Mouse (Mus musculus) intestine, embryonic 14.5 days (tissue): ENCODE data around the gene Inhbc. TPM values are rescaled to one million over a fixed set of nuclear protein-coding genes. Genes with fewer than 3 reads are reported as not detected.
A peak's percentile ranks its signal among the peaks of the same experiment; 100 is the strongest.

Experiments used
- ATAC-seq: fragments of 200-750 bp; cut with Nextera tagmentation; replicated peaks from 2 replicates; pipeline ENCODE4 v1.8.0; 2017; ENCODE audit warnings: low read depth, moderate number of reproducible peaks, moderate TSS enrichment, moderate library complexity; ENCODE audit not compliant: low FRiP score, low TSS enrichment
- DNase-seq: peaks from one replicate; pipeline ENCODE4 v3.0.0-alpha.2; 2018; ENCODE audit warnings: low spot score
- H3K27ac ChIP-seq: fragments of 300-500 bp; sonication (generic); 2 replicates; pipeline ENCODE4 v1.5.1; 2014; ENCODE audit warnings: low read depth, mild to moderate bottlenecking, control low read depth
- H3K27me3 ChIP-seq: fragments of 300-500 bp; sonication (generic); replicated peaks from 2 replicates; pipeline ENCODE4 v1.6.1; 2014; ENCODE audit warnings: low read length, control low read depth; ENCODE audit not compliant: control insufficient read depth, insufficient read depth
- H3K36me3 ChIP-seq: fragments of 300-500 bp; sonication (generic); 2 replicates; pipeline ENCODE4 v1.6.1; 2014; ENCODE audit warnings: low read length, control low read depth; ENCODE audit not compliant: control insufficient read depth, insufficient read depth
- H3K4me1 ChIP-seq: fragments of 300-500 bp; sonication (generic); replicated peaks from 2 replicates; pipeline ENCODE4 v1.6.1; 2014; ENCODE audit warnings: low read length, control low read depth, mixed read lengths; ENCODE audit not compliant: control insufficient read depth, insufficient read depth
- H3K4me2 ChIP-seq: fragments of 300-500 bp; sonication (generic); 2 replicates; pipeline ENCODE4 v1.6.1; 2014; ENCODE audit warnings: low read length
- H3K4me3 ChIP-seq: fragments of 300-500 bp; sonication (generic); 2 replicates; pipeline ENCODE4 v1.5.1; 2014; ENCODE audit warnings: low read depth, low read length, control low read depth, mixed read lengths
- H3K9ac ChIP-seq: fragments of 300-500 bp; sonication (generic); 2 replicates; pipeline ENCODE4 v1.6.1; 2014; ENCODE audit warnings: mild to moderate bottlenecking, low read length
- H3K9me3 ChIP-seq: fragments of 300-500 bp; sonication (generic); 2 replicates; pipeline ENCODE4 v1.6.1; 2016; ENCODE audit warnings: low read length, control low read depth; ENCODE audit not compliant: control insufficient read depth
- WGBS: fragments of 180-500 bp; shearing (Covaris S2); extraction: QIAGEN DNeasy Blood & Tissue Kit; methylation state at CpG from one replicate; pipeline ENCODE4 v1.1.7; 2014; 5-methylcytosine and 5-hydroxymethylcytosine counted together
- polyA plus RNA-seq: library from polyadenylated mRNA; unstranded; fragments of >200 nt; fragmentation: Nextera tagmentation; extraction: Ambion mirVana; gene quantifications from 2 replicates; pipeline ENCODE4 v1.2.1, GENCODE M21; 2014

Gene Inhbc
- polyA plus RNA-seq, 1 experiment from 2014 or later, result not detected

DNA sequence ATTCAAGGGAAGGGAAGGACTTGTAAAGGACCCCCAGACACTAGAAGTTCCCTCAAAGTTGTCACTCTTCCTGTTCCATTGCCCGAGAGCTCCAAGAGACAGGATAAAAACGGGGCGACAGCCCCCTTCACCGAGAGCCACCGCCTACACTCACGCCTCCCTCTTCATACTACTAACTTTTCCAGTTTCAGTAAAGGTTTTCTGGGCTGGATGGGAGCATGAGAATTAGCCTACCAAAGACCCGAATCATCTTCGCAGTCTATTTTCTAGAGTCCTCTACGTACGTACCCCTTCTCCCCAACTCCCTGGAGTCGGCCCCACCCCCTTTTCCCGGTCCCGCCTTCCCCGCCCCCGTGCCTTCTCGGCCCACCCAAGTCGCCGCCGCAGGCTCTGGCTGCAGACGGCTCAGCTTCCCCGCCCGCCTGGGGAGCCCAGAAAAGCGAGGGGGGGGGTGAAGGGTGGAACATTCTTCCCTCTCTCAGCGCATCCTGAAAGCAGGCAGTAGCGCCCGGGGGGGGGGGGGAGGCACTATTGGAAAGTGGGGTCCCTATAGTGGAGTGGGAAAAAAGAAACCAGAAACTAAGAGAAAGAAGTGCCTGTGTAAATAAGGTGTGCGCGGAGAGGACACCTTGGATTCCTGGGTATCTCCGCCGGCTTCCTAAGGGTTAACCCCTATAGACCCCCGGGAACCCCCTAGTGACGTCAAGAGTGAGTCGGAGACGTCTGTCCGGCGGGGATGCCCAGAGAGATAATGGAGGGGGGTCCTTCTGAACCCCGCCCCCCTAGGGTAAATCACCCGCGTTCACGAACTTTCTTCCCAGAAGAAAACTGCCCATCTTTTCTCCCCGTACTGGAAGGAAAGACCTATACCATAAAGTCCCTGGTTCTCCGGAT, 30.3 kb downstream of the Inhbc start:
- Histone ChIP-seq H3K36me3 (peaks cover 15% of the 10 kb centered on the region), H3K27me3 (0 out of 2 replicates have a peak, but pooled peaks cover 5% of the 10 kb centered on the region), H3K9me3 (no peaks in the 10 kb centered on the region), H3K4me2 (peak overlapping the region; percentile 88), H3K27ac (peak overlapping the region; percentile 95), H3K4me1 (peaks cover 3% of the 10 kb centered on the region; the same call in 1 of the 2 replicates), H3K9ac (peak overlapping the region; percentile 66), H3K4me3 (peak overlapping the region; percentile 44)
- DNase-seq, result peak; percentile 86
- WGBS, result under 1% methylated on average over 38 of the region's 42 CpGs
- ATAC-seq, result peak; percentile 44; the same call in 1 of the 2 replicates

GRCm38 (mm10) chr10:127338930-127339682, 31.1 kb downstream of the Inhbc start:
- Histone ChIP-seq H3K4me1 (peaks cover 3% of the 10 kb centered on the region; the same call in 1 of the 2 replicates), H3K4me3 (peak overlapping the region; percentile 44), H3K4me2 (peak overlapping the region; percentile 88), H3K27me3 (0 out of 2 replicates have a peak, but pooled peaks cover 5% of the 10 kb centered on the region), H3K36me3 (peaks cover 21% of the 10 kb centered on the region), H3K9ac (peak overlapping the region; percentile 66), H3K9me3 (no peaks in the 10 kb centered on the region), H3K27ac (peak overlapping the region; percentile 95)
- under 1% methylated on average over 31 of the region's 31 CpGs for WGBS
- peak; percentile 68 for ATAC-seq
- DNase-seq, result peak; percentile 91

- no peak overlapping the region for H3K4me3 ChIP-seq
- WGBS, result 82% methylated on average over 6 of the region's 6 CpGs
- 0 out of 2 replicates have a peak, but pooled peaks cover 5% of the 10 kb centered on the region for H3K27me3 ChIP-seq
- no peaks in the 10 kb centered on the region for H3K9me3 ChIP-seq
- H3K9ac ChIP-seq, result no peak overlapping the region
- ATAC-seq, result no peak
- H3K36me3 ChIP-seq, result peaks cover 33% of the 10 kb centered on the region
- no peak overlapping the region for H3K27ac ChIP-seq
- DNase-seq, result no peak
- no peak overlapping the region for H3K4me2 ChIP-seq
- peaks cover 3% of the 10 kb centered on the region; the same call in 1 of the 2 replicates for H3K4me1 ChIP-seq
Observed at GRCm38 (mm10) chr10:127337536-127338099, 32.6 kb downstream of the Inhbc start.

GRCm38 (mm10) chr10:127336952-127337351, 33.3 kb downstream of the Inhbc start:
- ATAC-seq (no peak), DNase-seq (no peak)
- H3K27ac ChIP-seq, result no peak overlapping the region
- H3K4me2 ChIP-seq, result no peak overlapping the region
- no peaks in the 10 kb centered on the region for H3K9me3 ChIP-seq
- H3K36me3 ChIP-seq, result peaks cover 38% of the 10 kb centered on the region
- no peak overlapping the region for H3K9ac ChIP-seq
- H3K27me3 ChIP-seq, result 0 out of 2 replicates have a peak, but pooled peaks cover 5% of the 10 kb centered on the region
- no peak overlapping the region for H3K4me3 ChIP-seq
- H3K4me1 ChIP-seq, result no peaks in the 10 kb centered on the region; the same call in 1 of the 2 replicates
- WGBS, result 67% methylated on average over 5 of the region's 5 CpGs

GRCm38 (mm10) chr10:127335271-127335670, 35.0 kb downstream of the Inhbc start:
- DNase-seq, result no peak

DNA sequence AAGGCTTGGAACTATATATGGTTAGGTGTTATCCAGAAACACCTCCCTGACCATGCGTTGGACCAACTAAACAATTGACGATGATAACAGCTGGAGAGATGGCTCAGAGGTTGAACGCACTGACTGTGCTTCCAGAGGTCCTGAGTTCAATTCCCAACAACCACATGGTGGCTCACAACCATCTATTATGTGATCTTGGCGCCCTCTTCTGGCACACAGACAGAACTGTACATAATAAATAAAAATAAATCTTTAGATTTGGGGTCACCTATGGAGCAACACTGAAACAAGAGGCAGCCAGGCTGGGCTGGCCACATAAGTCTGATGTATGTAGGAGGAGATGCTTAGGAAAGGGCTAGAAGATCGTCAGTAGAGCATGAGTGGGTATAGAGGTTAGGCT, 37.1 kb downstream of the Inhbc start:
- ATAC-seq, result no peak
- no peak overlapping the region for H3K9ac ChIP-seq
- no peaks in the 10 kb centered on the region for H3K9me3 ChIP-seq
- no peak overlapping the region for H3K4me3 ChIP-seq
- no peaks in the 10 kb centered on the region for H3K4me1 ChIP-seq
- WGBS, result 70% methylated on average over 5 of the region's 5 CpGs
- H3K36me3 ChIP-seq, result peaks cover 50% of the 10 kb centered on the region
- peaks cover 3% of the 10 kb centered on the region; the same call in 1 of the 2 replicates for H3K27me3 ChIP-seq
- H3K4me2 ChIP-seq, result no peak overlapping the region
- no peak overlapping the region for H3K27ac ChIP-seq
- no peak for DNase-seq

More at GRCm38 (mm10) chr10:127335271-127335670, 35.0 kb downstream of the Inhbc start:
- WGBS, result 78% methylated on average over 1 of the region's 1 CpGs
- no peak overlapping the region for H3K4me3 ChIP-seq
- no peak for ATAC-seq
- no peaks in the 10 kb centered on the region for H3K27me3 ChIP-seq
- peaks cover 50% of the 10 kb centered on the region for H3K36me3 ChIP-seq
- H3K4me2 ChIP-seq, result no peak overlapping the region
- no peaks in the 10 kb centered on the region for H3K9me3 ChIP-seq
- no peak overlapping the region for H3K9ac ChIP-seq
- H3K27ac ChIP-seq, result no peak overlapping the region
- no peaks in the 10 kb centered on the region; the same call in 1 of the 2 replicates for H3K4me1 ChIP-seq

- Histone ChIP-seq H3K27ac (no peak overlapping the region), H3K4me2 (no peak overlapping the region), H3K4me1 (no peaks in the 10 kb centered on the region), H3K36me3 (peaks cover 49% of the 10 kb centered on the region), H3K4me3 (no peak overlapping the region), H3K9ac (no peak overlapping the region), H3K27me3 (peaks cover 11% of the 10 kb centered on the region), H3K9me3 (no peaks in the 10 kb centered on the region)
- no peak for DNase-seq
- 53% methylated on average over 31 of the region's 31 CpGs for WGBS
- no peak for ATAC-seq
Observed at GRCm38 (mm10) chr10:127332211-127332874, 37.9 kb downstream of the Inhbc start.

GRCm38 (mm10) chr10:127330212-127330611, 40.0 kb downstream of the Inhbc start:
- no peak for ATAC-seq
- DNase-seq, result no peak
- Histone ChIP-seq H3K9ac (no peak overlapping the region), H3K27ac (no peak overlapping the region), H3K4me2 (no peak overlapping the region), H3K4me1 (peaks cover 13% of the 10 kb centered on the region; the same call in 1 of the 2 replicates), H3K4me3 (no peak overlapping the region), H3K9me3 (no peaks in the 10 kb centered on the region), H3K36me3 (peaks cover 36% of the 10 kb centered on the region), H3K27me3 (peaks cover 33% of the 10 kb centered on the region)
- WGBS, result 75% methylated on average over 7 of the region's 7 CpGs
